Mouse (Mus musculus): ENCODE data around the gene Ctf1.
A peak's percentile ranks its signal among the peaks of the same experiment; 100 is the strongest.

Gene Ctf1

DNA sequence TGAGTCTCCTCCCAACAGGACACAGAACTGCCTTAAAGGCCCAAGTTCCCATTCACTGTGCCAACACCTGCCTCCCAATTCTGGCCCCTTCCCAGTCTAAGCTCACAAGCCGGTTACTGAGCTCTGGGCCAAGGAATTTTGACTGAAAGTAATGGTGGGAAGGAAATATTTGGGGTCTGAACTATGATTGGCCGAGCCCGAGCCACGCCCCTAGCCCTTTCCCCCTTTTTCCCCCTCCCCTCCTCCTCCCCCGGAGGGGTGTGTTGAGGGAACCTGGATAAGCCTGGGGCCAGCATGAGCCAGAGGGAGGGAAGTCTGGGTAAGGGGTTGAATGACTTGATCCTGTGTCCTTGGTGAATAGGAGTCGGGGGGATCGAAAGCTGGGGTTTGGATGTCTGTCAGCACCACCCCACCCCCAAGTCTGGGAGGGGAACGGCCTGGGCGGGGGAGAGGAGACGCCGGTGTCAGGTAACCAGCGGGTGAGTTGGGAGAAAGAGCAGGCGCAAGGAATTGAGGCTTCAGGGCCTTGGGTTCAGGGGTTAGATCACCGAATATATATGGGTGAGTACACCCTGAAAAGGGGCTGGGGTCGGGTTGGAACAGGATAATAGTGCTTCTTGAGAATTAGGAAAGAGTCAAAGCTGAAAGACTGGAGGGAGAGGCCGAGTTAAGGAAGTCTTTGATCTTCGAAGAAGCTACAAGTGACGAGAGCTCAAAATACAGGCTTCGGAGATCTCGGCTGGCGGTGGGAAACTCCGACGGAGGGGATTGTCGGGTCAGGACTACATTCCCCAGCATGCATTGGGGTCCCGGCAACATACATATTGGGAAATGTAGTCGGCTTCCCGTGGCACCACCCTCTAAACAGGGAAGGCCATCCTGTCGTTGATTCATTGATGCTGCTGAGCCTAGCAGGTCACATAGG, at the start of gene Ctf1:
Gene Ctf1 (plus strand): TSS at position 276 of the 925 bp plus-strand sequence.
- peak; percentile 83 for DNase-seq

DNA sequence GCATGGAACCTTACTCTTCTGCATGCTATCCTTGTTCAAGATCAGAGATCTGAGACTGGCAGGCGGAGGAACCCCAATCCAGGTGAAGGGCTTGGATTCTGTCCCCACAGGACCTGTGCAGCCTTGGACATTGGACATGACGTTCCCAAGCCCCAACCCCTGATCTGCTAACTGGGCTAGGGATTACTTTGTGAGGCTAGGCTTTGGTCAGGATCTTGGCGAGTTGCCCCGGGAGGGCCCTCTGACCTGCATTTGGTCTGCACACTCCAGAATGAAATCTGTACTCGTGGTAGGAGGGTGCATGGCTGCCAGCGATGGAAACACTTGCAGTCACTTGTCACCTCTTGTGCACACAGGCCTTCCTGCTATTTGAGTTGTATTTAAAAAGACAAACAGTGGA, 49.6 kb upstream of the Ctf1 start:
- peak; percentile 88 for DNase-seq

DNA sequence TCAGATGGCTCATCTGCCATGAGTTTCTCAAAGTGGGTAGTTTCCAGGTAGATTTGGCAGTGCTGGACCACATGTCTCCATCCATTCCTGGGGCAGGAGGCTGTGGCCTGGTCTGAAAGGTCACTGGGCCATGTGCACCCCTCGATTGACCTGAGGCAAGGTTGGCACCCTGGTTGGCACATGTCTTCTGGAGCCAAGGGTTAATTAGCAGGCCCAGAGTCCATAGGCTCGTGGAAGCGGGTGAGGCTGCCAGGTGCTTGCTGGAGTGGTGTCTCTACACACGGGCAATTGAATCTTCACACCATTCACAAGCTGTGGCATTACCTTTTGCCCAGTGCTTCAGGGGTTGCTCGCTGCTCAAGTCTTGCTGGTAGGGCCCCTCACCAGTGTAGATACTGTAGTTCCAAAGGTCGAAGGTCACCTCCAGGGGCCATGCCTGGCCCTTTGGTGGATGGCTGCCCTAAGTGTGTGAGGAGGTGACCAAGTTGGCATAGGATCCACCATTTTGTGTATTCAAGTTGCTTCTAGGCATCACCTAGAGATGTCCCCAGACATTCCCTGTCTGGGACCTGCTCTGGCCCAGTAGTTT, 46.4 kb upstream of the Ctf1 start:
- DNase-seq: peak; percentile 85

DNA sequence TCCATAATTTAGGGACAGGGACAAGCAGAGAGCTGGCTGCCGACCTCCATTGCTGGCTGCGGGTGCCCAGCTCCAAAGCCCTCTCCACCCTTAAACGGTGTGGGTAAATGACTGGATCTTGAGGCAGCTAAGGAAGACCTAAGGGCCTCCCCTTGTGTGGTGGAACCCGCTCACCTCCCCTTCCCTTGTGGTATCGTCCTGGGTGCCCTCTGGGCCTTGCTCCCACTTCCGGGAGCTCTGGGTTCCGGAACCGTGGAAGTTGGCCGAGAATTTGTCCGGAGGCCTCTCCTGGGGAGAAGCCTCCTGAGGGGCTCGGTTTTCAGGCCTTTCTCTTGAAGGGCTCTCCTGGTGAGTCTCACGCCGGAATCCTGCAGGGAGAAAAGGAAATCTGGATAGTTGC, 45.9 kb upstream of the Ctf1 start:
- no peak for DNase-seq

DNA sequence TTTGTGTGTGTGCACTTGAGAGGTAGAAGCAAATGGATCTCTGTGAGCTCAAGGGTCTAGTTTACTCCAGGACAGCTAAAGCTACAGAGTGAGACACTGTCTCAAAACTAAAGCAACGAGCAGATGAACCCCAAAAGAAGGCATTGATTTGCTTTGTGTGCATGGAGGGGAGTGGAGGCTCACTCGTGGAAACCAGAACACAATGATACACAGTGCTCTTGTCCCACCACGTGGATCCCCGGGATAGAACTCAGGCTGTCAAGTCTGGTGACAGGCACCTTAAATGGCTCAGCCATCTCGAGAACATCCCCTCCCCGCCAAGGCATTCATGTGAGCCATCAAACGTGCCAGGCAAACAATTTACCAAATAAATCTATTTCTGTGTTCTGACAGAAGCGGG, 45.4 kb upstream of the Ctf1 start:
- DNase-seq: no peak

DNA sequence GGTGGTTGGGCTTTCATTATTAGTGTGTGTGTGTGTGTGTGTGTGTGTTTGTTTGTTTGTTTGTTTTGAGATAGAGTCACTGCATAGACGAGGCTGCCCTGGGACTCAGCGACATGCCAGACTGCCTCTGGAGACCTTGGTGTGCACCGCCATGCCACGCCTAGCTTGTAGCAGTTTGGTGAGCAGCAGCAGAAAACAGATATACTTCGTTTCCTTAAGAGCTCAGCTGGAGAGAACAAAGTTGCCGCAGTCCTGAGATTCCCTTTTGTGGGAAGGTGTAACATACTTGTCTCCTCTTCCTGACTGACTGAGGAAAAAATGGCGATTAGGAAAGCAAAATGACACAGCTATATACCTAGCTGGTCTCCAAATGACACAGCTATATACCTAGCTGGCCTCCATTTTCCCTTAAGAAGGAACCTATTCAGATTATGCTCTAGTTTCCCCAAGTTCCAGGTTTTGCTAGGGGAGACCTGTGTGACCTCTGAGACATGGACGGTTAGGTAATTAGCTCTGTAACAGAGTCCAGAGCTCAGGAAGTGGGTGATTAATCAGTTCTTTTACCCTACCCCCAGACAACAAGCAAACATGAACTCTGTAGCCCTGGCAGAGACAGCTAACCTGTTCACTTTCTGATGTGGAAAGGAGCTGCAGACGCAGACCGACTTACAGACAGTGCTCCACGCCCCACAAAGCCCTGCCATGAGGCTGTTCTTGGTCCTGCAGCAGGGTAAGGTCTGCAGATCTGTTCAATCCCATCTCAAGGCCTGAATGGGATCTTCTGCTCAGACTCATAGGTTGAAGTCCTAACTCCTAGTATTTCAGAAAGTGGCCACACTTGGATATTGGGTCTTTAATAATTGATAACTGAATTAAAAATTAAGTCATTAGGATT, 40.4 kb upstream of the Ctf1 start:
- peak; percentile 81 for DNase-seq

DNA sequence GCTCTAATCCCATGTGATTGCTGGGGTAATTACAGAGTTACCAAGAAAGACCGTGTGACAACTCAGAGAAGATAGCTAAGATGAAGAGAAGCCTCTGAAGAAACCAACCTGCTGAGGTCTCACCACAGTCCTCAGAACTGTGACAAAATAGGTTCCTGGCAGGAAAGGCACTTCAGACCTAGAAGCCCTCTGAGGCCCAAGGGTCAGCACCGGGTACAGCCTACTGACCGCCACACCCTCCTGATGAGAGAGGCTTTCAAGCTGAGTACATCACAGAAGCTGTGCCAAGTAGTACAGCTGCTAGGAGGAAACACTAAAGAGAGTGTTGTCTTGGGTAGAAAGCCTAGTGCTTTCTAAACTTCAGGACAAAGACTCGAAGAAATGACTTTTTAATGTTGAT, 39.8 kb upstream of the Ctf1 start:
- DNase-seq: peak; percentile 60

DNA sequence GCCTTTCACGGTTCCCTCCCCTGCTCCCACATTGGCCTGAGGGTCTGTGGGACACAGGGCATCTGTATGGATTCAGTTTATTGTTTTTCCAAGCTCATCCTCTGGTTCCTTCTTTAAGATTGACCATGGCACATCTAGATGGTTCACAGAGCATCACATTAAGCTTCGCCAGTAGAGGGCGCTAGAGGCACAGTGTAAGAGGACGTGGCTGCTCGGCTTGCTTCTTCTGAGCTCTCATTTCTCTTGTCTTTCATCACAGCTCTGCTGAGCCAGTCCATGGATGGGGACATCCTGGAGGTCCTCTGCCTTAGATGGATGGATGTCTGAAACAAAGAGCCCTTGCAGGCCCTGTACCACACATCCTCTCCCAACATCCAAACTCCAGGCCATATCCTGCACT, 37.6 kb upstream of the Ctf1 start:
- peak; percentile 90 for DNase-seq

DNA sequence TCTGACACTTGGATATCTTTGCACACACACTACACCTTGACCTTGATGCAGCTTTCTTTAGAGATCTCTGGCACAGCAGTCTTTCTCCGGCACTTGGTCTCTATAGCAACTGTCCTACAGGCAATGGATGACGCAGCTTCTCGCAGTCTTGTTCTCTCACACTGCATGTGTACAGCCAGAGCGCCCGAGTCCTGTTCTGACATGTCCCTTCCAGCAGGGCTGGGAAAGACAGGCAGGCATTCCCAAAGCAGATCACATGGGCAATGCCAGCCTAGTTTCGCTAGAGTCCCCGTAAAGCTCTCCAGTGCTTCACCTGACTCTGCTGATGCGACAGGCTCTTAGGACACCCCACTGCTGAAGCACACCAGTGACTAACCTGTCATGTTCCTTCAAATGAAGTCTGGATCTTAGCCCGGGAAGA, 37.1 kb upstream of the Ctf1 start:
- DNase-seq: no peak

DNA sequence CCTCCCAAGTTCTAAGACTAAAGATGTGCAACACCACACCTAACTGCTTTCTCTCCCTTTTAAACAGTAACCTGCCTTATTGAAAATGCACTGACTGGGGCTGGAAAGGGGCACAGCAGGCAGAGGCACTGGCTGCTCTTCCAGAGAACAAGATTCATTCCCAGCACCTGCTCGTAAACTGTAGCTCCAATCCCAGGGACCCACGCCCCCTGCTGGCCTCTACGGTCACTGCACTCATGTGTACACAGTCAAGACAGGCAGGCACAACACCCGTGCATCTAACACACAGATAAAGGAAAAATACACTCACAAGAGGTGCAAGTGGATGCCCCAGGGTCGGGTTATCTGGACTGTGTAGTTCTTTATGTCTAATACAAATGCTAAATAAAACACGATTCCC, 35.5 kb upstream of the Ctf1 start:
- DNase-seq: peak; percentile 70

DNA sequence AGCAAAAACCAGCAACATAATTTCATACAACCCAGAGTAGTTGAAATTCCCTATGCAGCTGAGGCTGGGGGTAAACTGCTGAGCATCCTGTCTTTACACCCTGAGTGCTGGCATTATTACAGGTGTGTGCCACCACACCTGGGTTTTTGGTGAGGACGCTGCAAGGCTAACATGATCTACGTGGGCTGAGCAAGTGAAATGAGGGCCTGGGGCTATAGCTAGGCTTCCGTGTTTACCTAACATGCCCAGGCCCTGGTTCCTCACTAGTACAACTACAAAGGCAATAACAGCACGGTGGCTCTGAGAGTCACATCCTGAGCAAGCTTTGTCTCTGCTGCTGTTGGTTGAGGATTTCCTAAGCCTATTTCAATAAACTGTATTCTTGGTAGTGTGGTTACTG, 34.9 kb upstream of the Ctf1 start:
- DNase-seq: no peak

DNA sequence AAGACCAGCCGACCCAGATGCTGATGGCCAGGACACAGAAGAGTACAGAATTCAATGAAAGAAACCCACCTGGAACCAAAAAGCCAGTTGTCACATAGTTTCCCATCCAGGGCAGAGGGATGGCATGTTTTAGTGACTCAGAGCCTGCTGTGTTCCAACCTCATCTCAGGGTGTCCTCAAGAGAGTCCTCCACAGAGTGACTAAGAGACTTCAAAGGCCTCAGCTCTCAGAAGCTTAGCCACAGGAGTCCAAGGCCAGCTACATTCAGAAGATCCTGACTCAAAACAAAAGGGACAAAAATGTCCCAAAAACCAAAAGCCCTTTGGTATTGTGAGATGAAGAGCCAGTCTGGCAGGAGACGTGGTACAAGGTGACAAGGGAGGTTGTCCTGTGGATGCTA, 33.7 kb upstream of the Ctf1 start:
- no peak for DNase-seq

DNA sequence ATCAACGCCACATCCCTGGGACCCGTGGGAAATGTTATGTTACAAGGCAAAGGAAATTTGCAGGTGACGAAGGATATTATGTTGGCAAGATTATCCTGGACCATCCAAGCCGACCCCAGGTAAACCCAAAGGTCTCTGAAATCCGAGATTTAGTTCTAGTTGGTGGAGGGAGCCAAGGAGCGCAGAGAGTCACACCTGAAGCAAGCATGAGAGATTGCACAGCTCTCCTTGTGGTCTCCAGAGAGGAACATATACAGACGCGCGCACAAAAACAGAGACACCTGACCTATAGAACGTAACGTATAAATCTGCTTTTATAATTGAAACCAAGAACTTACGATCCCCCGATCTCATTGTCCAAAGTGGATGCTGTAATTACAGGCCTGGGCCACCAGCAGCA, 32.0 kb upstream of the Ctf1 start:
- no peak for DNase-seq

DNA sequence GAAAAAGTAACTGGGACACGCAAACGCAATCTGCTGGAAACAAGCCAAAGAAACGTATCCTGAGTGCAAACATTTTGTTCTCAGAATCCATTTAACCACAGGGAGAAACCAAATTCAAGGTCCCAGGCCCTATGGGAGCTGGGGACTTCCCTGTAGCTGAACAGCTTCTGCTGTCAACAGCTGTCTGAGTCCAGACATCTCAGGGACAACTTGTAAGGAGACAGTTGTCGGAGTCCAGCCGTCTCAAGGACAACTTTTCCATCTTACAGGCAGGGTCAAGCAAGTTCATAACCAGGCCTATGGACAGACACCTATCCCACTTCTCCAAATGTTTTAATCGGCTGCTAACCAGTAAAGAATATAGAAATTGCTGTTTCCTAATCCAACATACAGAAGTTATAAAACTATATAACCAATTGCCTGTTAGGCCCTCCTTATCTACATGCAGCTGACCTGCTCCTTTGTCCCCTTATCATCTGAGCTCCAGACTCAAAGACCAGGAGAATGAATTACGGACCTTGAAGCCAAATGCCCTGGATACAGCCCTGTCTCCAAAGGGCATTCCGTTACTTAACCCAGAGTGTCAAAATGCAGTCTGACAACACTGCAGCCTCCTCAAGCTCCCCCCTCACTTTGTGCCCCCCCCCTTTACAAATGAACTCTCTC, 30.5 kb upstream of the Ctf1 start:
- DNase-seq: no peak

DNA sequence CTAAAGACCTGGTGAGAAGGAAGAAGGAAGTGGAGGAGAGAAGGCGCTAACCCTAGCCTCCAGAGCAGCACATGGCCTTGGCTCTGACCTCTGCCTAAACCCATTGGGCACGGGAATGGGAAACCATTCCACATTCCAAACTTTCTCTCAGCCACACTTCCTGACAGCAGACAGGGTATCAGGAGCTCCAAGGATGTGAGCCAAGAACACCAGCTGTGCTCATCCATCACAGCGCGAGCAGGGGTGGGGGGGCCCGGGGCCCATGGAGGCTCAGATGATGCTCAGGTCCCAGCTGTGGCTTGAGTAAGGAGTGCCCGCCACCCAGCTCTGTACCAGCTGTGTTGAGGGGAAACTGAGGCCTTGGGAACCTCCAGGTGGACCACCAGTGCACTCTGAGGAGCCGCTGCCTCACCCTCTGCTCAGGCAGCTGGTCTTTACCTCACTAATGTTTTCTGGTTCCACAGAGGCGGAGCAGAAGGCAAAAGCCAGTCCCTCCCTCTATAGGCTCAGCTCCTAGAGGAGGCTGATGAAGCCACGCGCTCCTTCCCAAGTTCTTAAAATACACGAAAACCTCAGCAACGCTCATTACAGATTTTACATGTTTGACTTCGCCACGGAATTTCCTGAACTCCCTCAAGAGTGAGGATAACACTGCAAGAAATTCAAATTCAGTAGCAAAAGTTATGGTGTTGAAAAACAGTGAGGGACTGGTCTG, 27.1 kb upstream of the Ctf1 start:
- DNase-seq: no peak

DNA sequence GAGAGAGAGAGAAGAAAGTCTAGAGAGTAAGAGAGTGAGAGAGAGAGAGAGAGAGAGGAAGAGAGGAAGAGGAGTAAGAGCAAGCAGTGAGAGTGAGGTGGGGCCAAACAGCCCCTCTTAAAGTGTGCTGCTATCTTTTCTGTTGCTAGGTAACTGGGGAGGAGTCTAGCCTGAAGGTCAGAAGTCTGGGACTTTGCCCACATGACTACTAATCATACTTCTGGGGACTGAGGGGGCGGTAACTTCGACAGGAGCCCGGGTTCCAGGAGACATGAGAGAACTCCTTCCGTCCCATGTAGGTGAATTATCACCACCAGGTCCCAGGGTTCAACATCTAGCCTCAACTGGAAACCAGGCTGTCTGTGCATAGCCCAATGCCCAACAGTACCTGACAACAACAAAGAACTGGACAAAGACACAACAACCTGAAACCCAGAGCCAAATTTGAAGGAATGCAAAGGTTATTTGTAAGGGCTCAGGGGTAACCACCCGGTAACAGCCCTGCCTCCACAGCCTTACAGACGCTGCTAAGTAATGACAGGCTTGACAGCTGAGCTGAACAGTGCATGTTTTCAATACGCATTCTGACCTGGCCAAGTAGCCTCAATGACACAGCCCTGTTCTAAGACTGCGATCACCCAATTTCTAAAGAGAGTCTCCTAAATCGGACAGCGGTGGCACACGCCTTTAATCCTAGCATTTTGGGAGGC, 25.6 kb upstream of the Ctf1 start:
- no peak for DNase-seq

DNA sequence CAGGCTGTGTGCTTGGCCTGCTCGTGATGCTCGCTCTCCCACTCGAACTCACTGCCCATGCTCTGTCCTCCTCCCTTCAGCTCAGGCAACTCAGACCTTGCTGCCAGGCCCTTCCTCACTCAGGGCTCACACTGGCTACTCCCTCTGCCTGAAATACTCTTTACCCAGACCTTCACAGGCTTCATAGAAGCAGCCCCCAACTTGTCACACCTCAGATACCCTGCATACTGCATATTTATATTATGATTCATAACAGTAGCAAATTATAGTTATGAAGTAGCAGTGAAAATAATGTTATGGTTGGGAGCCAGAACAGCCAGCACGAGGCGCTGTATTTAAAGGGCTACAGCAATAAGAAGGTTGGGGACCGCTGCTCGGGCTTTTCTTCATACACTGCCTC, 23.6 kb upstream of the Ctf1 start:
- no peak for DNase-seq

DNA sequence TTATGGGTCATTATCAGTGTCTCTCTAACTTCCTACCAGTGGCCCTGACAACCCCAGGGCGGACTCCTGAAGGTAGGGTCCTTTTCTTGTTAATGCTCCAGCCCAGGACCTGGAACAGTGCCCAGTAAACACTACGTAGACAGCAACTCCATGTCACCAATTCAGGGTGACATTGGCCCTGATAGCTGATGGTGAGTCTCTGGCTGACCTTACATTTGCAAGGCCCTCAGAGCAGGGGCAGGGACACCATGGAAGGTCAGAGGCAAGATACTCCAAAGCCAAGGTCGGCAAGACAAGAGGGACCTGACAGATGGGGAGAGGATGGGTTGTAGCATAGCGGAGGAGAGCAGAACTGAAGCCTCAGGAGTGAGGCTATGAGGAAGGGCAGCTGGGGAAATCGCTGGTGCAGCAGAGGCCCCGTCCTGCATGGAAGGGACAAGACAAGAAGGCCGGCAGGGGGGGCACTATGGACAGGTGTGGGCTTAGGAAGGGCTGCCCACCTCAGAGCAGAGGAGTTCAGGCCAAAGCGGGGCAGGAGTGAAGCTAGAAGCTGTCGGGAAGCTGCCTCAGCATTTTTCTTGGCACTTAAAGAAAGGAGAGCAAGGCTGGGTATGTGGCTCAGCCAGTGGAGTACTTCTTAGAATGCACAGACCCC, 22.8 kb upstream of the Ctf1 start:
- no peak for DNase-seq

DNA sequence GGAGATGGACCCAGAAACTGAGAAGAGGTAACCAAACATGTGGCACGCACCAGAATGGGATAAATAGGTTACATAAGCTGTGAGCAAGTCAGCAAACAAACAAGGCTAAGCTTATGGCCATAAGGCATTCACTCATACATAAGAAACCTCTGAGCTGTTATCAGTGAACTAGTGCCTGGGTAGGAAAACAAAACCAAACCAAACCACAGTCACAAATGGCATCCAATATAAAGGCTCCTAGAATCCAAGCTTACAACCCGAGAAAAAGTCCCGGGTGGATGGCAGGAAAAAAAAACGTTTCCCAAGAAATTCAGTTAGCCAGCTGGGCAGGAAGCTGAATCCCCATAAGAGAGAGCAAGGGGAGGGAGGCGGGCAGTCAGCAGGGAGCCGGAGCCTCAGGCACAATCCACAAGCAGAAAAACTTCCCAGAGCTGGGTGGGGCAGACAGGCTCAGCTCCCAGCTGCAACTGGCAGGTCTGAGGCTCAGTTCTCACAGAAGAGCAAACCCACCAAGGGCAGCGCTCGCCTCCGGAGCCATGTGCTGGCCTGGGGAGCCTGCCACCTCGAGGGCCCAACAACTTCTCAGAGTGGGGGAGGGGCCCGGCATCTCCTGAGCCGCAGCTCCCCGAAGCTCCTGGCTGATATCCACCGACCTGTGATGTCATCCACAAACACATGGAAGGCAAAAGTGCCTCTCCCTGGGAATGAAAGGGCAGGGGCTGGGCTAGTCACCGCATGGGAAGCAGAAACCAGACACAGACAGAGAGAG, 21.1 kb upstream of the Ctf1 start:
- peak; percentile 67 for DNase-seq

DNA sequence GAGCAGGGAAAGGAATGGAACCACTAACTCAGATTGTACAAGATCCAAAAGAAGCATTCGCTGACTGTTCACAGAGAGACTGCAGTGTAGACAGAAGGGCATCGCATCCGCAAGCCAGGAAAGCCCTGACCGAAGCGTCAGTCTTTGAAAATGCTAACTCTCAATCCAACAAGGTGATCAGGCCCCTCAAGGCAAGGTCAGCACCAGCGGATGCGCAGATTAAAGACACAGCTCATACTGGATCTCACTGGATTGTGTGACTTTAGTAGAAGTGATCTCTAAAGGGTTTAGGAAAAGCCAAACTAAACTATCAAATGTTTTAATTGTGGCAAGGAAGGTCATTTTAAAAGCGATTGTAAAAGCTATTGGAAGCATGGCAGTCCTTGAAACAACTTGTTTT, 19.2 kb upstream of the Ctf1 start:
- DNase-seq: no peak
